Mouse (Mus musculus) duodenum, adult 2 months (tissue): ENCODE data around the gene Aqp12. TPM values are rescaled to one million over a fixed set of nuclear protein-coding genes. Genes with fewer than 3 reads are reported as not detected.

Experiments
- polyA plus RNA-seq: library from polyadenylated mRNA; depleted of rRNA; stranded (reverse); fragments of >200 nt; gene quantifications from 2 replicates; pipeline ENCODE4 v1.2.3, GENCODE M21; 2012; ENCODE audit warnings: low replicate concordance; rRNA removed

The Aqp12 gene
- polyA plus RNA-seq, result 32.3 TPM in 1 of 2 replicates, not detected in the other

DNA sequence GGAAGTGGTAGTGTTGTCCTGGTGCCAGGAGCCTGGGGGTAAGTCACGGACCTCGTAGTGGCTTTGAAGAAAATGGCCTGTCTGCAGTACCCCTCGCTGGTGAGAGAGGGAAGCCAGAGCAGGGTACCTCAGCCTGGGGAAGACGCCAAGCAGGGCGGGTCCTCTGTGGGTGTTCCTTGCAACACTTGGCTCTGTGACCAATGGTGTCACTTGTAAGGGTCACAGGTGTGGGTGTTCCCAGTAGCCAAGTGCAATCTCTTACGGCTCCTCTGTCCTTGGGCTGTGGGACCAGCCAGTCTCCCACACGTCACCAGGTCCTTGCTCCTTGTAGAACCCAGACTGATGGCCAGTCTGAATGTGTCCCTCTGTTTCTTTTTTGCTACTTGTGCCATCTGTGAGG, at the start of gene Aqp12:
Gene Aqp12 (plus strand): TSS at position 274 of the 400 bp plus-strand sequence.

Other genes with a start within 250 kb of the Aqp12 start
- 6.4 and 7.5 TPM in 2 replicates for gene Gpc1, start 174.7 kb upstream of the Aqp12 start, polyA plus RNA-seq
- not detected in 2 replicates for gene Ankmy1, start 103.4 kb upstream of the Aqp12 start, polyA plus RNA-seq
- gene Dusp28, start 99.4 kb upstream of the Aqp12 start, polyA plus RNA-seq, result 23.9 and 44.8 TPM in 2 replicates
- gene Rnpepl1, start 95.6 kb upstream of the Aqp12 start, polyA plus RNA-seq, result 331 and 518 TPM in 2 replicates
- gene Capn10, start 72.0 kb upstream of the Aqp12 start, polyA plus RNA-seq, result 27.0 and 42.0 TPM in 2 replicates
- gene Gpr35, start 55.5 kb upstream of the Aqp12 start, polyA plus RNA-seq, result 17.9 and 25.5 TPM in 2 replicates
- 1.1 and 2.4 TPM in 2 replicates for gene Kif1a, start 95.6 kb downstream of the Aqp12 start, polyA plus RNA-seq
- gene Agxt, start 128.9 kb downstream of the Aqp12 start, polyA plus RNA-seq, result 0.58 and 0.62 TPM in 2 replicates
- 6.1 and 11.4 TPM in 2 replicates for gene 2310007B03Rik, start 154.6 kb downstream of the Aqp12 start, polyA plus RNA-seq
- gene Crocc2, start 162.4 kb downstream of the Aqp12 start, polyA plus RNA-seq, result 0.02 TPM in 1 of 2 replicates, not detected in the other
- gene Sned1, start 229.5 kb downstream of the Aqp12 start, polyA plus RNA-seq, result 0.84 and 3.6 TPM in 2 replicates